Mouse (Mus musculus): ENCODE data around the gene Gm21860. TPM values are rescaled to one million over a fixed set of nuclear protein-coding genes. Genes with fewer than 3 reads are reported as not detected.

The Gm21860 gene
- total RNA-seq, 2 experiments from 2014 or later: not detected

Other genes with a start within 250 kb of the Gm21860 start
- gene Gm47283, start 29.9 kb upstream of the Gm21860 start, total RNA-seq (2021): not detected
- gene Gm21748, start 84.4 kb upstream of the Gm21860 start, total RNA-seq (2021): not detected

Measured in gastrocnemius, adult 18-20 months (tissue).